Mouse (Mus musculus) limb, embryonic 11.5 days (tissue): Measurements from ENCODE around the gene Hamp. TPM values are rescaled to one million over a fixed set of nuclear protein-coding genes. Genes with fewer than 3 reads are reported as not detected.

Source experiments
- ATAC-seq: fragments of 200-750 bp; cut with Nextera tagmentation; 2 replicates; pipeline ENCODE4 v1.8.0; 2017; ENCODE audit warnings: low read depth; ENCODE audit not compliant: insufficient number of reproducible peaks, low FRiP score, low TSS enrichment
- DNase-seq: peaks from one replicate; pipeline ENCODE4 v3.0.0-alpha.2; 2015; ENCODE audit warnings: low spot score
- H3K27ac ChIP-seq: fragments of 300-500 bp; sonication (generic); replicated peaks from 2 replicates; pipeline ENCODE4 v1.5.1; 2014; ENCODE audit warnings: low read depth, mild to moderate bottlenecking, low read length
- H3K27me3 ChIP-seq: fragments of 300-500 bp; sonication (generic); 2 replicates; pipeline ENCODE4 v1.6.1; 2014; ENCODE audit warnings: mild to moderate bottlenecking, low read length, mixed read lengths; ENCODE audit not compliant: control insufficient read depth, insufficient read depth
- H3K36me3 ChIP-seq: fragments of 300-500 bp; sonication (generic); 2 replicates; pipeline ENCODE4 v1.6.1; 2014; ENCODE audit warnings: mild to moderate bottlenecking, low read length, moderate library complexity, mixed read lengths; ENCODE audit not compliant: control insufficient read depth, insufficient read depth
- H3K4me1 ChIP-seq: fragments of 300-500 bp; sonication (generic); 2 replicates; pipeline ENCODE4 v1.6.1; 2014; ENCODE audit warnings: low read length, mixed read lengths; ENCODE audit not compliant: control insufficient read depth, insufficient read depth
- H3K4me2 ChIP-seq: fragments of 300-500 bp; sonication (generic); 2 replicates; pipeline ENCODE4 v1.6.1; 2014; ENCODE audit warnings: low read depth, mild to moderate bottlenecking, moderate library complexity; ENCODE audit not compliant: severe bottlenecking
- H3K4me3 ChIP-seq: fragments of 300-500 bp; sonication (generic); 2 replicates; pipeline ENCODE4 v1.5.1; 2014; ENCODE audit warnings: low read depth, low read length
- H3K9ac ChIP-seq: fragments of 300-500 bp; sonication (generic); 2 replicates; pipeline ENCODE4 v1.6.1; 2014; ENCODE audit warnings: mild to moderate bottlenecking, low read length
- H3K9me3 ChIP-seq: fragments of 300-500 bp; sonication (generic); 2 replicates; pipeline ENCODE4 v1.6.1; 2016; ENCODE audit warnings: low read length; ENCODE audit not compliant: control insufficient read depth
- WGBS: fragments of 180-500 bp; shearing (Covaris S2); extraction: QIAGEN DNeasy Blood & Tissue Kit; methylation state at CpG from one replicate; pipeline ENCODE4 v1.1.7; 2014; 5-methylcytosine and 5-hydroxymethylcytosine counted together
- polyA plus RNA-seq: library from polyadenylated mRNA; unstranded; fragments of >200 nt; fragmentation: Nextera tagmentation; extraction: Ambion mirVana; gene quantifications from 2 replicates; pipeline ENCODE4 v1.2.1, GENCODE M21; 2014

The Hamp gene
- polyA plus RNA-seq: not detected in 2 replicates

DNA sequence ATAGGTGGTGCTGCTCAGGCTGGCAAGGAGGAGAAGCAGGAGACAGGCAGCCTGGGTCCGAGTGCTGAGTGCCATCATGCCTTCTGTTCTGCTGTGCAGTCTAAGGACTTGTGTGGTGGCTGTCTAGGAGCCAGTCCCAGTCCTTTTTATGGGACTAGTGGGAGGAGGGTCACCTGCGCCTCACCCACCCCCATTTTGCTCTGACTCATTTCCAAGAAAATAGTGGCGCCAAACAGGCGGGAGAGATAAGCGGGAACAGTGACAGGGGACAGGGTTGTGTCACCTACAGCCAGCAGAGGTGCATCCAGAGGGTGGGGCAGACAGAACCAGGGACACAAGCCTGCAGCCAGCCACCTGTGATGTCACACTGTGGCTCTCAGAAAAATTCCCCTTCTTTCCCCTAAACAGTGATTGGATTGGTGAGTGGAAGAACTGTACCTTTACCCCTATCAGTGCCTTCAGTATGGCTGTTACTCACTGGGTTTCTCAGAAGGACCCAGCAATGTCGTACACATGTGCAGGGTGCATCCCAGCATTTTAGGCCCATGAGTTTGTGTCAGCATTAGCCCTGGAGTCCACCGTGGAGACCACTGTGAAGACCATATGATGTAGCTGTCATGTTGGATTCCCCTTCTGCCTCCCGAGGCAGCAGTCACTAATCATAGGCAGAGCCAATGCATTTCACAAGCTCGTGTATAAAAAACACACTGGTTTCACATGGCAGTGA lies at the start of gene Hamp:
Gene Hamp (minus strand): TSS at position 124 of the 727 bp plus-strand sequence.
- no peaks in the 10 kb centered on the region for H3K27me3 ChIP-seq
- ATAC-seq (no peak), DNase-seq (no peak)
- no peaks in the 10 kb centered on the region for H3K9me3 ChIP-seq
- H3K4me2 ChIP-seq: no peak within 1 kb of the TSS
- no peak within 1 kb of the TSS for H3K4me3 ChIP-seq
- H3K36me3 ChIP-seq: peaks cover 1% of the 10 kb centered on the region; the same call in 1 of the 2 replicates
- H3K9ac ChIP-seq: no peak within 1 kb of the TSS
- H3K4me1 ChIP-seq: no peaks in the 10 kb centered on the region
- 68% methylated on average over 9 of the region's 9 CpGs for WGBS
- no peak within 1 kb of the TSS for H3K27ac ChIP-seq

DNA sequence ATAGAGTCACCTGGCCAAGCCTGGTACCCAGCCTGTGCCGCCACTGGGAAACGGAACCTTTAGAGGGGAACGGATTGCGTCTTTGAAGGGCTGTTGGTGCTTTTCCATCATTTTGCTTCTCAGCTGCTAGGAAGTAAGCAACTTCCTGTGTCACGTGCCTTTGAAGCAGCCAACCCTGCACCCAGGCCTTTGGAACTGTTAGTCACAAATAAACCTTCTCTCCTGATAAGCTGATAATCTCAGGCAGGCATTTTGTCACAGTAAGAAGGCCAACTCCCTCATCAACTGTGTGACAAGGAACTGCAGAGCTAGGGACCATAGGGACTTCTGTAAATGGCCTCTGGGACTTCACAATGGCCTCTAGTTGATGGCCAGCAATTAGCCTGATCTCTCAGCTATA lies 48.3 kb upstream of the Hamp start:
- no peak overlapping the region for H3K27ac ChIP-seq
- H3K4me2 ChIP-seq: no peak overlapping the region
- ATAC-seq: no peak
- H3K36me3 ChIP-seq: no peaks in the 10 kb centered on the region
- H3K9ac ChIP-seq: no peak overlapping the region
- H3K27me3 ChIP-seq: no peaks in the 10 kb centered on the region
- DNase-seq: no peak
- no peak overlapping the region for H3K4me3 ChIP-seq
- WGBS: 79% methylated on average over 5 of the region's 5 CpGs
- H3K4me1 ChIP-seq: no peaks in the 10 kb centered on the region
- no peaks in the 10 kb centered on the region; the same call in 1 of the 2 replicates for H3K9me3 ChIP-seq

DNA sequence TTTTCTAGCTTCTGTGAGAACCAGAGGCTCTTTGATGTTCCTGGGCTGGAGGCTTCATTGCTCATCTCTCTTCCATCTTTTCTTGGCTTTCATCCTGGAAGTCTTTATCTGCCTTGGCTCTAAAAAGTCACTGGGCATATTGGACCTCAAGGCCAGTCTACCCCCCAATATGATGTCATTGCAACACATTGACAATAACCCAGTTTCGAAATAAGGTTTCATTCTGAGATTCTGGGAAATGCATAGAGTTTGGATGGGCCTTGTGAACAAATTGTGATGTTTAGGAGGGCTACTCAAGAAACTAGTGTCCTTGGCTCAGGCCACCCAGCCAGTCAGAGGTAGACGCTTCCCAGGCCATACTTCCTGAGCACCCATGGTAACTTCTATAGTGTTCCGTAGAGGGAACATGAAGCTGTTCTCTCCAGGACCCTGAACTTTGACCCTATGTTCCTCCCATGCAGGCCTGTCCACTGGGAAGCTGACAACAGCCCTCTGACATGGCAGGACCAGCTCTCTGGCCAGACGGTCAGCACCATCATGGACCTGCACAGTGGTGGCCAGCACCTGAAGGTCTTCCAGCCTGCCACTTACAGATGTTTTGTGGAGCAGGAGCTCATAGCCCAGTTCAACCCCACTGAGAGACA lies 44.8 kb upstream of the Hamp start:
- Histone ChIP-seq H3K4me1 (no peaks in the 10 kb centered on the region), H3K27me3 (no peaks in the 10 kb centered on the region), H3K4me2 (no peak overlapping the region), H3K27ac (no peak overlapping the region), H3K9me3 (no peaks in the 10 kb centered on the region), H3K9ac (no peak overlapping the region), H3K36me3 (no peaks in the 10 kb centered on the region), H3K4me3 (no peak overlapping the region)
- WGBS: 86% methylated on average over 4 of the region's 4 CpGs
- DNase-seq (no peak), ATAC-seq (no peak)

DNA sequence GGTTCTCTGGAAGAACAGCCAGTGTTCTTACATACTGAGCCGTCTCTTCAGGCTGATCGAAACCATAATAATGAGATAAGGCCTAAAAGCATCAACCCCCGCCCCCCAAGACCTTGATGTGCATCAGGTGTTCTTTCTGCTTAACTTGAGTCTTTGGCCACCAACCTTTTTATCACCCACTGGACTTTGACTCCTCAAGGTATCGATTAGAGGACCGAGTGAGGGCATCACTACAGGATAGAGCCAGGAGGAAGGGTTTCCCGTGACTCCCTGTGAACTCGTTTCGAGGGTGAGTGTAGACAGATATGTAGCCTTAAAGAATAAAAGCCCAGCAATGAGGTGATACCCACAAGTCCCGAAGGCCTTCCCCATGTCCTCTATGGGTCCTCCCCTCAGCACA lies 41.5 kb upstream of the Hamp start:
- H3K9me3 ChIP-seq: no peaks in the 10 kb centered on the region
- H3K4me2 ChIP-seq: no peak overlapping the region
- no peaks in the 10 kb centered on the region for H3K27me3 ChIP-seq
- H3K4me1 ChIP-seq: no peaks in the 10 kb centered on the region
- DNase-seq: no peak
- H3K27ac ChIP-seq: no peak overlapping the region
- WGBS: 88% methylated on average over 9 of the region's 9 CpGs
- ATAC-seq: no peak
- H3K4me3 ChIP-seq: no peak overlapping the region
- H3K36me3 ChIP-seq: no peaks in the 10 kb centered on the region
- H3K9ac ChIP-seq: no peak overlapping the region

DNA sequence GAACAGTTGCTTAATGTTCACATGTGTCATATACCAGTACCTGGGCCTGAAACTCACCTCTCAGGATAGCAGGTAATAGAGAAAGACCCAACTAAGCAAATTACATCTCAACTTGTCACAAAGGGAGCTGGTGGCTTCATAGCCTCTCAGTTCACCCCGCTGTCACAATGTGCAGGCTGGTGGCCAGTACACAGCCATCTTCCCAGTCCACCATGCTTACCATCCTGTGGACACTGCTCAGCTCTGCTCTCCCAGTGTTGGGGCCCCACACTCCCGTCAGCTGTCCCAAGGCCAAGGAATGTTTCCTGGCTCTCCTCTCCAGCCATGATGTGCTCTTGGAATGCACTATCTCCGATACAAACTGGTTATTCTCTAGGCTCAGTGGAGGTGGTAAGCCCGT lies 37.9 kb upstream of the Hamp start:
- DNase-seq (no peak), ATAC-seq (no peak)
- Histone ChIP-seq H3K36me3 (no peaks in the 10 kb centered on the region), H3K4me1 (no peaks in the 10 kb centered on the region), H3K27me3 (no peaks in the 10 kb centered on the region), H3K9ac (no peak overlapping the region), H3K27ac (no peak overlapping the region), H3K4me2 (no peak overlapping the region), H3K9me3 (no peaks in the 10 kb centered on the region), H3K4me3 (no peak overlapping the region)
- 90% methylated on average over 4 of the region's 4 CpGs for WGBS

DNA sequence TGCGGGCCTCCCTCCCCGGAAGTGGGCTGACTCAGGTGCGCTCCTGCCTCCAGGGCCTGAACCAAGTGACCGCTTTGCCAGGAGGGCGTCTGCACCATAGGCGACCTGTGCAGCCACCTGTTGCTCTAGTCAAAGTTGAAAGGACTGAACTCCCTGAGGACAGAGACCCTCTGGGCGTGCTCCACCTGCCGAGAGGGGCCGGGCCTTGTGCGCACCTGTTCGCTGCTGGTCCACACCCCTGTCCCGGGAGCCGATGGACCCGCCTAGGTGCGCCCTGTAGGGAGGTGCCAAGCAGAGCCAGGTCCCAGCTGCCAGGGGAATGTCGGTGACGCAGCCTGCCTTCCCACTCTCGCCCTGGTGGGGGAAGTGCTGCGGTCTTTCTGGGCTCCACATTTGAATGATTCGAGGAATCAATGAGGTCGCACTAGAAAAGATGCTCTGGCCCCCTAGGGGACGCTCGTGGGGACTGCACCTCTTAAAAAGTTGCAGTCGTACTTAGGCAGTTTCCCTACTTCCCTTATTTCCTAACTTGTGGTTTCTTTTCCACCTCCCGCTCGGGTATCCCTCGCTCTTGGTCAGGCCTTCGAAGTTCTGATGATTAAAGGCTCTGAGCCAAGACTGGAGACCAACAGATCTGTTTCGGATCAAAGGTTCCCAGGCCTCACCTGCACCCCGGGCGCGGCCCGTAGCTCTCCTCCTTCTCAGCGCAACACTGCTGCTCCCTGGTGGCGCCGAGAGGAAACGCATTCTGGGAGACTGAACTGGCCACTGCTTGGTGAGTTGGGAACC lies 29.9 kb upstream of the Hamp start, which contains the start of gene Fam187b:
Gene Fam187b (plus strand): TSS at position 290 of the 789 bp plus-strand sequence.
- WGBS: under 1% methylated on average over 37 of the region's 37 CpGs
- Histone ChIP-seq H3K27ac (no peak within 1 kb of the TSS), H3K9ac (peak within 1 kb of the TSS; percentile 38), H3K4me1 (0 out of 2 replicates have a peak, but pooled peaks cover 4% of the 10 kb centered on the region), H3K27me3 (peaks cover 18% of the 10 kb centered on the region), H3K9me3 (no peaks in the 10 kb centered on the region), H3K36me3 (no peaks in the 10 kb centered on the region), H3K4me3 (peak within 1 kb of the TSS; percentile 40), H3K4me2 (peak within 1 kb of the TSS; percentile 51)
- ATAC-seq (peak; percentile 73), DNase-seq (peak; percentile 92)

DNA sequence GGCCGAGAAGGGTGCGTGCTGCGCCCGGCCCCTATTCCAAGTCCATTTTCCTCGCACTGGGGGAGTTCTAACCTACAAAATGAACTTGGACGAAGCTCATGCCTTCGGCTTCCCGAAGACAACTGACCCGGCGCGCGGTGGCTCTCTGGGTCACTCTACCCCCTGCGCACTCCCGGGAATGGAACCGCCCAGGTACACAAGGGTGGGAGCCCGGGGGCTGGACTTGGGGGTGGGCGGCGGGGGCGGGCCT lies 29.3 kb upstream of the Hamp start, which contains the start of gene Lsr:
Gene Lsr (minus strand): TSS at position 214 of the 250 bp plus-strand sequence.
- peak; percentile 49 for ATAC-seq
- no peak for DNase-seq
- Histone ChIP-seq H3K36me3 (no peaks in the 10 kb centered on the region), H3K27ac (no peak within 1 kb of the TSS), H3K4me2 (peak within 1 kb of the TSS; percentile 51), H3K4me3 (peak within 1 kb of the TSS; percentile 40), H3K4me1 (0 out of 2 replicates have a peak, but pooled peaks cover 4% of the 10 kb centered on the region), H3K27me3 (peaks cover 18% of the 10 kb centered on the region), H3K9me3 (no peaks in the 10 kb centered on the region), H3K9ac (peak within 1 kb of the TSS; percentile 38)
- under 1% methylated on average over 19 of the region's 19 CpGs for WGBS
